Comparison of ENCODE assay signal across 8 mouse cellular contexts in the genomic region with DNA sequence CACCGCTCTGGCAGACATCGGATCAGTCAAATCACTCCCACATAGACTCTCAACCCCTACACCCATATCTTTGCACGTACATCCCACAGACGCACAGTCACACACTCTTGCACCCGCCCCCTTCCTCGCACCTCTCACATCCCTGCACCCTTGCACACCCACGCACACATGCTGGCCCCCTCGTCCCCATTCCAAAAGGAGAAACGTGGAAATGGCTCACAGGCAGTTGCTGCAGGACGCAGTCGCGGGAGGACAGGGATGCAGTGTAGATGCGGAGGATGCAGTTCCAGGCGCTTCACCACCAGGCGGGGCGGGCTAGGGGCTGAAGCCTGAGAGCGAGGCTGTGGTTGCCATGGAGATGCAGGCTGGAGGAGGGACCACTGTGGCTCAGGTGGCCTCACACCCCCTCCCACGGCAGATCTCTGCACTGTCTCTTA. TPM values are rescaled to one million over a fixed set of nuclear protein-coding genes. Genes with fewer than 3 reads are reported as not detected.
A peak's percentile ranks its signal among the peaks of the same experiment; 100 is the strongest.
DNase-seq lines count a peak whose midpoint lies in the region; ATAC-seq and TF ChIP-seq lines count a peak whose summit lies in the region.
"Had no signal": no experiment of that assay in that cellular context is flagged by ENCODE, and none has a peak within 500 bp of the region (broad histone marks: within the 10 kb centered on the region; RNA-seq: fewer than 3 reads in every experiment).

Gene Caly (minus strand): TSS at position 307 of the 437 bp plus-strand sequence.

- peak; percentile 87 for ATAC-seq in embryonic facial prominence, embryonic 14.5 days (ENCODE audit: low read depth)
- no peak for ATAC-seq in limb, embryonic 13.5 days (ENCODE audit: low FRiP score, low read depth)
- ATAC-seq in neural tube, embryonic 15.5 days (ENCODE audit: low FRiP score) = peak; percentile 91

- H3K9ac ChIP-seq in MEL (ENCODE audit: control insufficient read depth, low read depth, low read length, poor library complexity, severe bottlenecking) = no peak within 1 kb of the TSS
- H3K9ac ChIP-seq in embryonic facial prominence, embryonic 14.5 days (ENCODE audit: low read depth, low read length) = no peak within 1 kb of the TSS
- H3K9ac ChIP-seq in limb, embryonic 13.5 days = no peak within 1 kb of the TSS
- peak within 1 kb of the TSS; percentile 76 for H3K9ac ChIP-seq in neural tube, embryonic 15.5 days (replicated peaks)
- H3K9ac ChIP-seq: heart, embryonic 15.5 days had no signal

- 6% methylated on average over 17 of the region's 18 CpGs for WGBS in embryonic facial prominence, embryonic 14.5 days
- 6% methylated on average over 18 of the region's 18 CpGs for WGBS in limb, embryonic 13.5 days
- WGBS in neural tube, embryonic 15.5 days = 5% methylated on average over 18 of the region's 18 CpGs

- TF ChIP-seq CTCF in MEL (IDR thresholded peaks at IDR 0.05 in 2 of 3, conservative IDR thresholded peaks at IDR 0.05 in 1 of 3; ENCODE audit: control insufficient read depth in 1 of 3, insufficient read depth in 1 of 3, low read depth in 2 of 3, low read length in 3 of 3, poor library complexity in 1 of 3, severe bottlenecking in 1 of 3) = no peak; a peak in 1 of 6 replicates

- H3K9me3 ChIP-seq in MEL (replicated peaks; ENCODE audit: insufficient read depth, low read length) = no peaks in the 10 kb centered on the region
- H3K9me3 ChIP-seq in embryonic facial prominence, embryonic 14.5 days (ENCODE audit: control insufficient read depth, low read length) = no peaks in the 10 kb centered on the region
- no peaks in the 10 kb centered on the region for H3K9me3 ChIP-seq in limb, embryonic 13.5 days
- H3K9me3 ChIP-seq in neural tube, embryonic 15.5 days (replicated peaks) = no peaks in the 10 kb centered on the region
- H3K9me3 ChIP-seq: heart, embryonic 15.5 days had no signal

- no peak for TF ChIP-seq EP300 in MEL (IDR thresholded peaks at IDR 0.05; ENCODE audit: low read depth in 1 of 2, low read length in 2 of 2)

- peaks cover 0 to 3% of the 10 kb centered on the region in 2 experiments; a peak in 2 of 4 replicates for H3K36me3 ChIP-seq in MEL (ENCODE audit: control insufficient read depth in 1 of 2, insufficient read depth in 2 of 2, low read length in 2 of 2)
- H3K36me3 ChIP-seq in embryonic facial prominence, embryonic 14.5 days (ENCODE audit: control insufficient read depth, insufficient read depth, low read length) = no peaks in the 10 kb centered on the region
- no peaks in the 10 kb centered on the region for H3K36me3 ChIP-seq in limb, embryonic 13.5 days
- H3K36me3 ChIP-seq in neural tube, embryonic 15.5 days = no peaks in the 10 kb centered on the region
- H3K36me3 ChIP-seq: heart, embryonic 15.5 days had no signal

- no peak for DNase-seq in MEL (ENCODE audit: low read depth, low spot score)
- peak; percentile 38 for DNase-seq in adrenal gland, postnatal 25 days
- peak; percentile 75 for DNase-seq in embryonic facial prominence, embryonic 14.5 days (ENCODE audit: low spot score)
- peak; percentile 69 for DNase-seq in induced T-regulatory cell, adult 2 months (ENCODE audit: low read depth)
- DNase-seq in yolk sac, embryonic 10.5 days (ENCODE audit: low spot score) = no peak

- H3K4me3 ChIP-seq in MEL (ENCODE audit: control insufficient read depth in 1 of 2, insufficient read depth in 1 of 2, low read depth in 2 of 2, low read length in 2 of 2) = no peak within 1 kb of the TSS
- H3K4me3 ChIP-seq in embryonic facial prominence, embryonic 14.5 days (ENCODE audit: low read depth, low read length) = peak within 1 kb of the TSS; percentile 22
- peak within 1 kb of the TSS; percentile 37; the same call in 1 of the 2 replicates for H3K4me3 ChIP-seq in limb, embryonic 13.5 days
- H3K4me3 ChIP-seq in neural tube, embryonic 15.5 days (replicated peaks) = peak within 1 kb of the TSS; percentile 49

- H3K4me2 ChIP-seq in embryonic facial prominence, embryonic 14.5 days (ENCODE audit: low read depth, low read length) = peak within 1 kb of the TSS; percentile 3; the same call in 1 of the 2 replicates
- H3K4me2 ChIP-seq in limb, embryonic 13.5 days (replicated peaks) = peak within 1 kb of the TSS; percentile 61
- H3K4me2 ChIP-seq in neural tube, embryonic 15.5 days = peak within 1 kb of the TSS; percentile 71

- H3K27ac ChIP-seq in MEL (ENCODE audit: control insufficient read depth, low read depth, low read length) = no peak within 1 kb of the TSS
- H3K27ac ChIP-seq in embryonic facial prominence, embryonic 14.5 days (replicated peaks; ENCODE audit: low read depth, low read length) = no peak within 1 kb of the TSS
- no peak within 1 kb of the TSS for H3K27ac ChIP-seq in limb, embryonic 13.5 days
- H3K27ac ChIP-seq in neural tube, embryonic 15.5 days (replicated peaks) = peak within 1 kb of the TSS; percentile 94
- H3K27ac ChIP-seq: heart, embryonic 15.5 days had no signal

- H3K27me3 ChIP-seq in MEL (ENCODE audit: control insufficient read depth in 1 of 2, insufficient read depth in 2 of 2, low read length in 2 of 2) = 0 out of 4 replicates have a peak, but pooled peaks cover 0 to 1% of the 10 kb centered on the region in 2 experiments
- H3K27me3 ChIP-seq in embryonic facial prominence, embryonic 14.5 days (replicated peaks; ENCODE audit: control insufficient read depth, insufficient read depth, low read length) = peaks cover 44% of the 10 kb centered on the region
- peaks cover 54% of the 10 kb centered on the region for H3K27me3 ChIP-seq in limb, embryonic 13.5 days
- H3K27me3 ChIP-seq in neural tube, embryonic 15.5 days (replicated peaks) = no peaks in the 10 kb centered on the region

- H3K79me2 ChIP-seq in MEL (ENCODE audit: control insufficient read depth, insufficient read depth, low read length, poor library complexity) = no peaks in the 10 kb centered on the region

- no peak for TF ChIP-seq RAD21 in MEL (IDR thresholded peaks at IDR 0.05; ENCODE audit: low read depth, low read length)

- H3K4me1 ChIP-seq in MEL (ENCODE audit: control insufficient read depth in 1 of 2, insufficient read depth in 2 of 2, low read length in 2 of 2) = peaks cover 0 to 7% of the 10 kb centered on the region in 2 experiments; a peak in 2 of 4 replicates
- peaks cover 11% of the 10 kb centered on the region for H3K4me1 ChIP-seq in embryonic facial prominence, embryonic 14.5 days (ENCODE audit: control insufficient read depth, insufficient read depth, low read length)
- H3K4me1 ChIP-seq in limb, embryonic 13.5 days = peaks cover 20% of the 10 kb centered on the region
- H3K4me1 ChIP-seq in neural tube, embryonic 15.5 days = peaks cover 30% of the 10 kb centered on the region

- no peak for TF ChIP-seq POLR2A in MEL (IDR thresholded peaks at IDR 0.05; ENCODE audit: control insufficient read depth in 1 of 2, insufficient read depth in 1 of 2, low read depth in 1 of 2, low read length in 2 of 2, poor library complexity in 1 of 2)

TF ChIP-seq in MEL, 35 proteins besides CTCF, POLR2A, EP300 and RAD21:
- TF ChIP-seq TCF12 (IDR thresholded peaks at IDR 0.05; ENCODE audit: low read depth, low read length) = no peak
- TF ChIP-seq SMC3 (IDR thresholded peaks at IDR 0.05; ENCODE audit: low read depth, low read length) = peak; percentile 25; the same call in 1 of the 2 replicates
TF ChIP-seq in MEL: peak in this region for 1.

RNA-seq across cellular contexts. Expression of gene Caly, which starts in this region (rescaled TPM):
- total RNA-seq in MEL (2012; rRNA removed) = not detected in 2 replicates
- under 1 TPM in 1 of 2 experiments, not detected in 1; 0.11 TPM for polyA plus RNA-seq in MEL (2012; ENCODE audit: insufficient read depth in 1 of 2, insufficient read length in 2 of 2, low read depth in 1 of 2, low replicate concordance in 2 of 2, missing spikeins in 1 of 2)
- total RNA-seq in adrenal gland, postnatal 25 days (2021) = 5.8 and 6.1 TPM in 2 replicates
- 3.4 and 3.6 TPM in 2 replicates for polyA plus RNA-seq in embryonic facial prominence, embryonic 14.5 days (2014; fragmentation: Nextera tagmentation; extraction: Ambion mirVana)
- 1.1 TPM in 2 replicates for polyA plus RNA-seq in limb, embryonic 13.5 days (2015; fragmentation: Nextera tagmentation; extraction: Ambion mirVana)
- polyA plus RNA-seq in neural tube, embryonic 15.5 days (2015; fragmentation: Nextera tagmentation; extraction: Ambion mirVana) = 293 and 360 TPM in 2 replicates

Comparison
In these comparisons a context has a peak if more than half of its experiments do, and no peak if none do; other contexts are left out.
1. RNA of gene Caly (polyA plus RNA-seq): 293 to 360 TPM in neural tube, embryonic 15.5 days; 3.4 to 3.6 TPM in embryonic facial prominence, embryonic 14.5 days, 1.1 TPM in limb, embryonic 13.5 days and 0.11 TPM in MEL; every median in the first group is over 10 times any median in the second.
2. DNase-seq: peak in adrenal gland, postnatal 25 days (single experiment), embryonic facial prominence, embryonic 14.5 days (single experiment) and induced T-regulatory cell, adult 2 months (single experiment); none in MEL (single experiment) and yolk sac, embryonic 10.5 days (single experiment).
3. H3K4me3 ChIP-seq: peak in embryonic facial prominence, embryonic 14.5 days (single experiment), limb, embryonic 13.5 days (single experiment) and neural tube, embryonic 15.5 days (single experiment); none in MEL (0 of 2).
4. H3K4me2 ChIP-seq: peak in every context shown above with its lines; median percentile 71 in neural tube, embryonic 15.5 days; 61 in limb, embryonic 13.5 days; 3 in embryonic facial prominence, embryonic 14.5 days.